Mouse (Mus musculus): Measurements from ENCODE around the gene Nosip. TPM values are rescaled to one million over a fixed set of nuclear protein-coding genes. Genes with fewer than 3 reads are reported as not detected.
"Not testable (repeated sequence)": the region's sequence is repeated elsewhere in the genome, so short reads cannot be mapped to it uniquely, and the experiment has no call there.

Gene Nosip
- total and polyA plus RNA-seq, 2 experiments from 2014 or later = 74.3 to 76.4 TPM

DNA sequence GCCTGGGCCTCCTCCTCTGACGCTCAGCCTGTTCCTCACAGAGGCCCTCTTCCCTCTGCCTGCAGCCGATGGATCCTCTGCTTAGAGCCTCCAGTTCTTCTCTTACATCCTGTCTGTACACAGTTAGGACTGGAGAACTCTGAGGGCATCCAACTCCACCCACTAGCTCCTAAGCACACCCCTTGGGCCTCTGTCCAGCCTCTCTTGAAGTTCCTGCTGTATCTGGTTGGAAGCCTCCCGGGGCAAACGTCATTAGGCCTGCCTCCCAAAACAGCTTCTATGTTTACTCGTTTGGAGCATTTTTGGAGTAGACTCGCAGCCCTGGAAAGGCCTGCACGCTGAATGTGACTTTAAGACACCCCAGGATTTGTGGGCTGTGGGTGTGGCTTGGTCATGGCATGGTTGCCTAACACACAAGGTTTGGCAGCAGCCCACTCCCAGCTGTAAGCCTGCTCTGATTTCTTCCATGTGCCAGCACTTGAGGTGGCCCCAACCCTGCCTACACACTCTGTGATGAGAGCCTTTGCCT is 41.5 kb downstream of the Nosip start, which contains the start of gene Fcgrt:
Fcgrt (minus strand) TSS at position 200 of the 529 bp plus-strand sequence.
- ATAC-seq (peak; percentile 65; the same call in 1 of the 2 replicates), DNase-seq (no peak)
- no peaks in the 10 kb centered on the region for H3K36me3 ChIP-seq (ENCODE audit: insufficient read depth)
- H3K27me3 ChIP-seq (ENCODE audit: insufficient read depth, low read length) = no peaks in the 10 kb centered on the region
- no peak within 1 kb of the TSS for H3K27ac ChIP-seq (ENCODE audit: low read depth, low read length)
- H3K4me1 ChIP-seq (ENCODE audit: insufficient read depth) = no peaks in the 10 kb centered on the region
- no peak within 1 kb of the TSS for H3K4me3 ChIP-seq (ENCODE audit: low read depth, low read length)
- no peaks in the 10 kb centered on the region for H3K9me3 ChIP-seq (ENCODE audit: low read length)
- no peak for TF ChIP-seq CTCF (IDR thresholded peaks at IDR 0.05; ENCODE audit: low read depth)
- H3K9ac ChIP-seq = no peak within 1 kb of the TSS
- WGBS = 74% methylated on average over 7 of the region's 7 CpGs
- H3K4me2 ChIP-seq (ENCODE audit: low read depth) = 0 out of 2 replicates have a peak within 1 kb of the TSS, but pooled peaks have one; percentile 13

DNA sequence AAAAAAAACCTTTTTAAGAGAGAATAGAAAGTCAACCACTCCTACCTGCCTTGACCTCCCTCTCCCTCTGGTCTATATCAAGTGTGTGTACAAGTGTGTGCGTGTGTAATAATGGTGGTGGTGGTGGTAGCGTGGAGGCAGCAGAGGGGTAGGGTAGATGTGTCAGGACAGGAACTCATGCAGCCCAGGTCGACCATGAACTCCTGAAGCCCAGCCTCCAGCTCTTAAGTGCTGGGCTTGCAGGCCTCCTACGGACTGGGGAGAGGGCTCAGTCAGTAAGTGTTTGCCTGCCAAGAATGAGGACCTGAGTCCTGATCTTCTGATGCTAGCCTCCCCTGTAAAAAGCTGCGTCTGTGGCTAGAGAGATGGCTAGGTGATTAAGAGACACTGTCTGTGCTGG is 42.7 kb downstream of the Nosip start:
- H3K4me2 ChIP-seq (ENCODE audit: low read depth) = no peak overlapping the region
- H3K4me1 ChIP-seq (ENCODE audit: insufficient read depth) = no peaks in the 10 kb centered on the region
- WGBS = 84% methylated on average over 5 of the region's 5 CpGs
- H3K36me3 ChIP-seq (ENCODE audit: insufficient read depth) = no peaks in the 10 kb centered on the region
- DNase-seq (no peak), ATAC-seq (no peak)
- H3K27ac ChIP-seq (ENCODE audit: low read depth, low read length) = no peak overlapping the region
- no peak overlapping the region for H3K9ac ChIP-seq
- no peak for TF ChIP-seq CTCF (IDR thresholded peaks at IDR 0.05; ENCODE audit: low read depth)
- H3K9me3 ChIP-seq (ENCODE audit: low read length) = no peaks in the 10 kb centered on the region
- H3K4me3 ChIP-seq (ENCODE audit: low read depth, low read length) = no peak overlapping the region
- no peaks in the 10 kb centered on the region for H3K27me3 ChIP-seq (ENCODE audit: insufficient read depth, low read length)

DNA sequence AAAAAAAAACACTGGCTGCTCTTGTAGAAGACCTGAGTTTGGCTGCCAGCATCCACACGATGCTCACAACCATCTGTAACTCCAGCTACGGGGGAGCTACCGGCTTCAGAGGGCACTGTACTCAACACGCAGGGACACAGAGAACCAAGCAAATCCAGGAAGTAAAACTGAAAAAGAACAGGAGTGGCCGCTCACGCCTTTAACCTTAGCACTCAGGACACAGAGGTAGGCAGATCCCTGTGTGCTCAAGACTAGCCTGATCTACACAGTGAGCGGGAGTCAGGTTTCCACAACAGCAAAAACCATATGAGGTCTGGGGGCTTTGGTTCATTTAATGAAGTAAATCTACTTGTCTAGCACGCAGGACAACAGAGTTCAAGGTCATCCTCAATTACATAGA is 43.3 kb downstream of the Nosip start:
- no peak overlapping the region for H3K9ac ChIP-seq
- TF ChIP-seq CTCF (IDR thresholded peaks at IDR 0.05; ENCODE audit: low read depth) = no peak
- no peak overlapping the region for H3K27ac ChIP-seq (ENCODE audit: low read depth, low read length)
- ATAC-seq (no peak), DNase-seq (no peak)
- WGBS = 79% methylated on average over 8 of the region's 8 CpGs
- no peaks in the 10 kb centered on the region for H3K9me3 ChIP-seq (ENCODE audit: low read length)
- no peak overlapping the region for H3K4me2 ChIP-seq (ENCODE audit: low read depth)
- no peaks in the 10 kb centered on the region for H3K36me3 ChIP-seq (ENCODE audit: insufficient read depth)
- H3K27me3 ChIP-seq (ENCODE audit: insufficient read depth, low read length) = no peaks in the 10 kb centered on the region
- no peaks in the 10 kb centered on the region for H3K4me1 ChIP-seq (ENCODE audit: insufficient read depth)
- no peak overlapping the region for H3K4me3 ChIP-seq (ENCODE audit: low read depth, low read length)

DNA sequence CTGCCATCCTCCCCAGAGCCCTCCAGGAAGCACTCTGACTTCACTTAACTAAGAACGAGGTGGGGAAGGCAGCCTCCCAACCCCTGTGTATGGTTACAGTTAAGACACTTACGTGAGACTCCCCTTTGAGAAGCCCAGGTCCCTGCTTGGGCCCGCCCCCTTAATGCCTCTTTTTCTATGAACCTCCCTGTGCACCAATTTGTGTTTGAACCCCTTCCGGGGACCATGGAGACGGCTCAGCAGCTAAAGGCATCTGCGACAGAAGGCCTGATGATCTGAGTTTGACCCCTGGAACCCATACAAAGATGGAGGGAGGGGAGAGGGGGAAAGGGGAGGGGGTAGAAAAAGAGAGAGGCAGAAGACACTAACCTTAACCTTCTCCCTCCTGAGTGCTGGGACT is 44.2 kb downstream of the Nosip start:
- Histone ChIP-seq H3K27me3 (ENCODE audit: insufficient read depth, low read length) (no peaks in the 10 kb centered on the region), H3K36me3 (ENCODE audit: insufficient read depth) (no peaks in the 10 kb centered on the region), H3K9ac (no peak overlapping the region), H3K4me1 (ENCODE audit: insufficient read depth) (no peaks in the 10 kb centered on the region), H3K9me3 (ENCODE audit: low read length) (no peaks in the 10 kb centered on the region), H3K4me2 (ENCODE audit: low read depth) (no peak overlapping the region), H3K4me3 (ENCODE audit: low read depth, low read length) (no peak overlapping the region), H3K27ac (ENCODE audit: low read depth, low read length) (no peak overlapping the region)
- 42% methylated on average over 6 of the region's 6 CpGs for WGBS
- DNase-seq (no peak), ATAC-seq (no peak)
- TF ChIP-seq CTCF (IDR thresholded peaks at IDR 0.05; ENCODE audit: low read depth) = no peak

DNA sequence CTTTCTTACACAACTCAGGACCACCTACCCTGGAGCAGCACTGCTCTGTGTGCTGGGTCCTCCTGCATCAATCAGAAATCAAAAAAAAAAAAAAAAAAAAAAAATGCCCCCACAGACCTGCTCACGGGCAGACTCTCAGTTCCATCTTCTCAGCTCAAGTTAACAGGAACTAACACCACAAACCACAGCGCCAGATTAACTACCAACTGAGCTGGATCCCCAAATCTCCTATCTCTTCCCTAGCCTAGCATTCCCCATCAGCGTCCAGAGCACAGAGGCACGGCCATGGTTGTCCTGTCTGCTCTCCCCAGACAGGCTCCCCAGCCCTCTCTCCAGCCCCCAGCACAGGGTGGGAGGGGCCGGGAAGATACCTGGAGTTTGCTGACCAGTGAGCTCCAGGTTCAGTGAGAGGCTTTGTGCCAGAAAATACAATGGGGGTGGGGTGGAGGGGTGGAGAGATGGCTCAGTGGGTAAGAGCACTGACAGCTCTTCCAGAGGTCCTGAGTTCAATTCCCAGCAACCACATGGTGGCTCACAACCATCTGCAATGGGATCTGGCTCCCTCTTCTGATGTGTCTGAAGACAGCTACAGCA is 44.9 kb downstream of the Nosip start:
- Histone ChIP-seq H3K9me3 (ENCODE audit: low read length) (no peaks in the 10 kb centered on the region), H3K27ac (ENCODE audit: low read depth, low read length) (no peak overlapping the region), H3K4me2 (ENCODE audit: low read depth) (no peak overlapping the region), H3K9ac (no peak overlapping the region), H3K4me3 (ENCODE audit: low read depth, low read length) (no peak overlapping the region), H3K4me1 (ENCODE audit: insufficient read depth) (no peaks in the 10 kb centered on the region), H3K36me3 (ENCODE audit: insufficient read depth) (no peaks in the 10 kb centered on the region), H3K27me3 (ENCODE audit: insufficient read depth, low read length) (no peaks in the 10 kb centered on the region)
- ATAC-seq = no peak
- DNase-seq = no peak
- TF ChIP-seq CTCF (IDR thresholded peaks at IDR 0.05; ENCODE audit: low read depth) = no peak
- WGBS = 58% methylated on average over 5 of the region's 5 CpGs

DNA sequence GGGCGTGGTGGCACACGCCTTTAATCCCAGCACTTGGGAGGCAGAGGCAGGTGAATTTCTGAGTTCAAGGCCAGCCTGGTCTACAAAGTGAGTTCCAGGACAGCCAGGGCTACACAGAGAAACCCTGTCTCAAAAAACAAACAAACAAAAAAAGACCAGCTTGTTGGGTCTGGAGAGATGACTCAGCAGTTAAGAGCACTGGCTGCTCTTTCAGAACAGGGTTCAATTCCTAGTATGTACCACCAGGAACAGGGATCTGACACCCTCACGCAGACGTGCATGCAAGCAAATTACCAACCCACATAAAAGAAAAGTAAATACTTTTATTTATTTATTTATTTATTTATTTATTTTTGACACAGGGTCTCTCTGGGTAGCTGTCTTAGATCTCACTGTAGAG is 47.9 kb downstream of the Nosip start:
- H3K9ac ChIP-seq; H3K27ac ChIP-seq (ENCODE audit: low read depth, low read length); ATAC-seq; H3K4me2 ChIP-seq (ENCODE audit: low read depth); DNase-seq; H3K4me3 ChIP-seq (ENCODE audit: low read depth, low read length); H3K4me1 ChIP-seq (ENCODE audit: insufficient read depth); H3K36me3 ChIP-seq (ENCODE audit: insufficient read depth); H3K9me3 ChIP-seq (ENCODE audit: low read length); H3K27me3 ChIP-seq (ENCODE audit: insufficient read depth, low read length): not testable (repeated sequence)
- WGBS = 90% methylated on average over 4 of the region's 4 CpGs

DNA sequence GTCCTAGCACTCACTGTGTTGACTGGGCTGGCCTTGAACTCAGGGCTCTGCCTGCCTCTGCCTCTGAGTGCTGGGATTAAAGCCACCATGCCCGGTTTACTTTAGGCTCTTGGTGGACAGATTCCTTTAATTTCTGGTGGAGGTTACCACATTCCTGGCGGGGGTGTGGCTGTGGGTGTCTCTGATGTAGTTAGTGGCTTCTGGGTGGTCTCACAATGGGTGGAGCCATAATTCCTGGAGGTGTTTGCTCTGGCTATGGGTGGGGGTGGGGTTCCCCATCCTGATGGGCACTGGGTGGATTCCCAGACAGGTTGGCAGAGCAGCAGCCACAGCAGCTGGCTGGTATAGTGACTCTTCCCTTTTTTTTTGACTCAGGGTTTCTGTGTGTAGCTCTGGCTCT is 49.7 kb downstream of the Nosip start:
- no peak overlapping the region for H3K9ac ChIP-seq
- WGBS = 61% methylated on average over 2 of the region's 2 CpGs

More for the DNA sequence above, 49.7 kb downstream of the Nosip start:
- ATAC-seq (no peak), DNase-seq (no peak)
- no peaks in the 10 kb centered on the region for H3K9me3 ChIP-seq (ENCODE audit: low read length)
- no peaks in the 10 kb centered on the region for H3K27me3 ChIP-seq (ENCODE audit: insufficient read depth, low read length)
- no peaks in the 10 kb centered on the region for H3K36me3 ChIP-seq (ENCODE audit: insufficient read depth)
- no peak for TF ChIP-seq CTCF (IDR thresholded peaks at IDR 0.05; ENCODE audit: low read depth)
- H3K4me2 ChIP-seq (ENCODE audit: low read depth) = no peak overlapping the region
- H3K27ac ChIP-seq (ENCODE audit: low read depth, low read length) = no peak overlapping the region
- H3K4me1 ChIP-seq (ENCODE audit: insufficient read depth) = no peaks in the 10 kb centered on the region
- H3K4me3 ChIP-seq (ENCODE audit: low read depth, low read length) = no peak overlapping the region
